Mouse (Mus musculus) CH12.LX (cell line): ENCODE measurements at regions not wholly inside any gene's neighbourhood (a gene's known extent, or its start where the extent isn't known, plus 50 kb on each side); places are given as distances from the start of the nearest gene placed in this dataset.

Source experiments
- CTCF ChIP-seq, 2 experiments: IDR thresholded peaks in 1 of 2; conservative IDR thresholded peaks in 1 of 2; 2 replicates each; pipeline ENCODE4 v1.5.1; 2011 to 2012; ENCODE audit warnings: low read depth in 2 of 2, low read length in 2 of 2, improper control_type of control experiment in 1 of 2, inconsistent platforms in 1 of 2, mild to moderate bottlenecking in 1 of 2, moderate library complexity in 1 of 2
- JUN ChIP-seq: IDR thresholded peaks from 2 replicates; pipeline ENCODE4 v1.6.1; 2011; ENCODE audit warnings: low read depth, mild to moderate bottlenecking, low read length, improper control_type of control experiment, moderate library complexity; ENCODE audit not compliant: insufficient read depth
- MYC ChIP-seq: IDR thresholded peaks from 2 replicates; pipeline ENCODE4 v1.6.1; 2011; ENCODE audit warnings: low read depth, mild to moderate bottlenecking, improper control_type of control experiment, low read length
- POLR2AphosphoS2 ChIP-seq: IDR thresholded peaks from 2 replicates; pipeline ENCODE4 v1.6.1; 2011; ENCODE audit warnings: low read depth, low read length, improper control_type of control experiment
- RCOR1 ChIP-seq: conservative IDR thresholded peaks from 2 replicates; pipeline ENCODE4 v1.6.1; 2012; ENCODE audit warnings: low read depth, mild to moderate bottlenecking, inconsistent platforms, low read length, improper control_type of control experiment

DNA sequence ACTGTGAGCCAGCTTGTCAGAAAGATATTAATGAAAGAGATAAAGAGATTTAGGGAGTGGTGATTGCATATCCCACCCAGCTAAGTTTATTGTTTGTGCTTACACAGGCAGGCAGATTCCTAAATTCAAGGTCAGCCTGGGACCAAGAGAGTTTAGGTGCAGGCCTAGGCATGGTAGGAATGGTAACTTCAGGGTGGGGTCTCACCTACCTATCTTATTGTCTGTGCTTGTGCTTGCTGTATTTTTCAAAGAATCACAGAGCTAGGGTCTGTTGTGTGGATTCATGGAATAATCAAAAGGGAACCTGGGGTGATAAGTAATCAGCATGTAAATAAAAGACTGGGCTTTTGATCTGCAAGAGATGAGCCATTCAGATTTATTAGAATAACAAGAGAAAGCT is 642.4 kb downstream of the Pkhd1 start:
- TF ChIP-seq POLR2AphosphoS2 (no peak), MYC (no peak), JUN (no peak), CTCF (conservative IDR thresholded peaks at IDR 0.05 in 1 of 2, IDR thresholded peaks at IDR 0.05 in 1 of 2; ENCODE audit: low read depth in 2 of 2, low read length in 2 of 2) (no peak), RCOR1 (no peak)
